8 mouse cellular contexts compared by ENCODE assay signal in the genomic region with DNA sequence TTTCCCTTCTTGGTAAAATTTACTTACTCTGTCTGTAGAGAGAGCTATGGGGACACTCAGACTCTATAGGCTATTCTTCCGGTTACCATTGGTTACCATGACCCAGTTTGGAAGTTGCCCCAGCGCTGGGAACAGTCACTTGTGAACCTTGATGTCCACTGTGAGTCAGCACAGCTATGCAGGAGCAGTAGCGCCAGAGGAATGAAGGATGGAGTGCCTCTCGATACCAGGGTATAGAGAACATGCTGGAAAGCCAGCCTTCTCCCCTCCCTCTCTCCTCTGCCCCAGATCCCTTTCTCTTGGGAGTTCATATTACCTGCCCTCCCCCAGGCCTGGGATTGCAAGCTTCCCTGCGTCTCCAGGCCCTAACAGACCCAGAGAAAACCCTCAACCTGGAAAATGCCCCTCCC.
DNase-seq lines count a peak whose midpoint lies in the region; ATAC-seq lines count a peak whose summit lies in the region.

No protein-coding gene starts in this region.

- H3K4me2 ChIP-seq in limb, embryonic 13.5 days (replicated peaks) = no peak overlapping the region

- H3K36me3 ChIP-seq in limb, embryonic 13.5 days = no peaks in the 10 kb centered on the region

- no peak overlapping the region; the same call in 1 of the 2 replicates for H3K9ac ChIP-seq in limb, embryonic 13.5 days

- H3K27me3 ChIP-seq in limb, embryonic 13.5 days = no peaks in the 10 kb centered on the region

- peaks cover 79% of the 10 kb centered on the region for H3K4me1 ChIP-seq in limb, embryonic 13.5 days

- WGBS in limb, embryonic 13.5 days = 41% methylated on average over 5 of the region's 5 CpGs

- intact Hi-C loops in heart, postnatal 10 days (cut with DNase I) = loop anchor here (5.0 kb wide), 1 partner anchor 41 kb away; no protein-coding TSS in a partner anchor

- no peak overlapping the region for H3K4me3 ChIP-seq in limb, embryonic 13.5 days

- no peak for ATAC-seq in limb, embryonic 13.5 days (ENCODE audit: low FRiP score, low read depth)
- no peak for ATAC-seq in erythroblast, adult 5-6 weeks (replicated peaks; ENCODE audit: low FRiP score, poor library complexity, severe bottlenecking)

- no peaks in the 10 kb centered on the region; the same call in 1 of the 2 replicates for H3K9me3 ChIP-seq in limb, embryonic 13.5 days

- peak overlapping the region; percentile 86 for H3K27ac ChIP-seq in limb, embryonic 13.5 days

- DNase-seq in heart, adult 11 months = peak; percentile 91
- no peak for DNase-seq in heart, postnatal 10 days
- peak; percentile 1 for DNase-seq in ovary, adult 18-20 months (ENCODE audit: low spot score)
- DNase-seq in ovary, postnatal 10 days (ENCODE audit: low spot score) = no peak
- no peak for DNase-seq in thymus, postnatal 36 days
- no peak for DNase-seq in cerebellum, adult 11 months

Comparison
In these comparisons a context has a peak if more than half of its experiments do, and no peak if none do; other contexts are left out.
1. DNase-seq: peak in heart, adult 11 months (single experiment) and ovary, adult 18-20 months (single experiment); none in heart, postnatal 10 days (0 of 2), ovary, postnatal 10 days (single experiment), thymus, postnatal 36 days (0 of 2) and cerebellum, adult 11 months (single experiment).